Mouse (Mus musculus) midbrain, embryonic 14.5 days (tissue): Measurements from ENCODE around the gene Anks1b. TPM values are rescaled to one million over a fixed set of nuclear protein-coding genes. Genes with fewer than 3 reads are reported as not detected.

ENCODE experiments used
- ATAC-seq: fragments of 200-750 bp; cut with Nextera tagmentation; 2 replicates; pipeline ENCODE4 v1.8.0; 2017; ENCODE audit warnings: moderate number of reproducible peaks, moderate library complexity; ENCODE audit not compliant: low FRiP score, low TSS enrichment
- DNase-seq: peaks from one replicate; pipeline ENCODE4 v3.0.0-alpha.2; 2015
- H3K27ac ChIP-seq: fragments of 300-500 bp; sonication (generic); replicated peaks from 2 replicates; pipeline ENCODE4 v1.5.1; 2014; ENCODE audit warnings: mild to moderate bottlenecking, low read depth, low read length, moderate library complexity
- H3K27me3 ChIP-seq: fragments of 300-500 bp; sonication (generic); 2 replicates; pipeline ENCODE4 v1.6.1; 2014; ENCODE audit warnings: low read length, control low read depth, mixed read lengths; ENCODE audit not compliant: control insufficient read depth, insufficient read depth
- H3K36me3 ChIP-seq: fragments of 300-500 bp; sonication (generic); 2 replicates; pipeline ENCODE4 v1.6.1; 2014; ENCODE audit warnings: low read length, control low read depth; ENCODE audit not compliant: control insufficient read depth, insufficient read depth
- H3K4me1 ChIP-seq: fragments of 300-500 bp; sonication (generic); 2 replicates; pipeline ENCODE4 v1.6.1; 2014; ENCODE audit warnings: mild to moderate bottlenecking, antibody characterized with exemption, low read length, control low read depth; ENCODE audit not compliant: control insufficient read depth, insufficient read depth
- H3K4me2 ChIP-seq: fragments of 300-500 bp; sonication (generic); 2 replicates; pipeline ENCODE4 v1.6.1; 2014; ENCODE audit warnings: mild to moderate bottlenecking, low read length, moderate library complexity
- H3K4me3 ChIP-seq: fragments of 300-500 bp; sonication (generic); replicated peaks from 2 replicates; pipeline ENCODE4 v1.5.1; 2014; ENCODE audit warnings: low read depth, low read length
- H3K9ac ChIP-seq: fragments of 300-500 bp; sonication (generic); replicated peaks from 2 replicates; pipeline ENCODE4 v1.6.1; 2014; ENCODE audit warnings: mild to moderate bottlenecking, low read length, moderate library complexity
- H3K9me3 ChIP-seq: fragments of 300-500 bp; sonication (generic); 2 replicates; pipeline ENCODE4 v1.6.1; 2016; ENCODE audit warnings: low read length, control low read depth, mixed read lengths; ENCODE audit not compliant: control insufficient read depth
- WGBS: fragments of 180-500 bp; shearing (Covaris S2); extraction: QIAGEN DNeasy Blood & Tissue Kit; methylation state at CpG from one replicate; pipeline ENCODE4 v1.1.7; 2014; 5-methylcytosine and 5-hydroxymethylcytosine counted together
- polyA plus RNA-seq: library from polyadenylated mRNA; unstranded; fragments of >200 nt; fragmentation: Nextera tagmentation; extraction: Ambion mirVana; gene quantifications from 2 replicates; pipeline ENCODE4 v1.2.1, GENCODE M21; 2014

Anks1b gene
- polyA plus RNA-seq, 1 experiment from 2014 or later = 73.1 TPM

DNA sequence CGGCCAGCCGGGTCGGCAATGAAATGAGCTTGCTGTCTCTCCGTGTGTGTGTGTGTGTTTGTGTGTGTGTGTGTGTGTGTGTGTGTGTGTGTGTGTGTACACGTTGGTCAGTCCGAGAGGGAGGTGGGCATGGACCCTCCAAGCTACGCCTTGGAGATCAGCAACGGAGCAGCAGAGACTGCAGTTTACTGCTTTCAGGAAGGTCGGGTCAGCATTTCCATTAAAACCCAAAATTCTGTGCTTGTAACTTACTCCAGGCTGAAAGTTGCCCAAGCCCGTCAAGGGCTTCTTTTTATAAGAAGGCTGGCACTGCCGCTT lies 956.9 kb downstream of the Anks1b start:
- no peak overlapping the region; the same call in 1 of the 2 replicates for H3K27ac ChIP-seq
- H3K9ac ChIP-seq = peak overlapping the region; percentile 86
- H3K4me1 ChIP-seq = peaks cover 10% of the 10 kb centered on the region
- H3K36me3 ChIP-seq = no peaks in the 10 kb centered on the region
- DNase-seq (no peak), ATAC-seq (no peak)
- WGBS = under 1% methylated on average over 11 of the region's 11 CpGs
- no peaks in the 10 kb centered on the region for H3K9me3 ChIP-seq
- H3K4me2 ChIP-seq = peak overlapping the region; percentile 73
- peak overlapping the region; percentile 64 for H3K4me3 ChIP-seq
- peaks cover 24% of the 10 kb centered on the region; the same call in 1 of the 2 replicates for H3K27me3 ChIP-seq

- no peaks in the 10 kb centered on the region for H3K9me3 ChIP-seq
- peaks cover 21% of the 10 kb centered on the region; the same call in 1 of the 2 replicates for H3K27me3 ChIP-seq
- 1% methylated on average over 21 of the region's 21 CpGs for WGBS
- ATAC-seq = no peak
- DNase-seq = peak; percentile 61
- H3K4me2 ChIP-seq = peak overlapping the region; percentile 73
- H3K4me3 ChIP-seq = peak overlapping the region; percentile 64
- H3K36me3 ChIP-seq = no peaks in the 10 kb centered on the region
- H3K4me1 ChIP-seq = peaks cover 10% of the 10 kb centered on the region
- H3K9ac ChIP-seq = peak overlapping the region; percentile 86
- peak overlapping the region; percentile 14; the same call in 1 of the 2 replicates for H3K27ac ChIP-seq
These were observed 957.4 kb downstream of the Anks1b start for GRCm38 (mm10) chr10:90830591-90831287.

GRCm38 (mm10) chr10:90831288-90831626 lies 957.9 kb downstream of the Anks1b start:
- Histone ChIP-seq H3K27me3 (peaks cover 21% of the 10 kb centered on the region; the same call in 1 of the 2 replicates), H3K27ac (peak overlapping the region; percentile 14; the same call in 1 of the 2 replicates), H3K9me3 (no peaks in the 10 kb centered on the region), H3K4me2 (peak overlapping the region; percentile 73), H3K4me3 (peak overlapping the region; percentile 64), H3K9ac (peak overlapping the region; percentile 86), H3K36me3 (no peaks in the 10 kb centered on the region), H3K4me1 (peaks cover 10% of the 10 kb centered on the region)
- WGBS = 6% methylated on average over 2 of the region's 2 CpGs
- ATAC-seq (no peak), DNase-seq (peak; percentile 52)

GRCm38 (mm10) chr10:90834306-90834705 lies 961.0 kb downstream of the Anks1b start:
- ATAC-seq = no peak
- Histone ChIP-seq H3K27me3 (peaks cover 11% of the 10 kb centered on the region; the same call in 1 of the 2 replicates), H3K27ac (no peak overlapping the region), H3K4me2 (no peak overlapping the region), H3K4me1 (peaks cover 7% of the 10 kb centered on the region), H3K4me3 (no peak overlapping the region), H3K9ac (no peak overlapping the region), H3K9me3 (no peaks in the 10 kb centered on the region), H3K36me3 (no peaks in the 10 kb centered on the region)
- WGBS = 47% methylated on average over 5 of the region's 5 CpGs
- DNase-seq = no peak

GRCm38 (mm10) chr10:90835195-90835594 lies 961.9 kb downstream of the Anks1b start:
- ATAC-seq (no peak), DNase-seq (no peak)
- Histone ChIP-seq H3K27ac (no peak overlapping the region), H3K4me2 (no peak overlapping the region), H3K4me1 (peaks cover 7% of the 10 kb centered on the region), H3K9ac (no peak overlapping the region), H3K36me3 (no peaks in the 10 kb centered on the region), H3K9me3 (no peaks in the 10 kb centered on the region), H3K4me3 (no peak overlapping the region), H3K27me3 (peaks cover 11% of the 10 kb centered on the region; the same call in 1 of the 2 replicates)

GRCm38 (mm10) chr10:90839611-90840335 lies 966.5 kb downstream of the Anks1b start:
- no peak overlapping the region for H3K4me3 ChIP-seq
- ATAC-seq = no peak
- H3K9me3 ChIP-seq = peaks cover 5% of the 10 kb centered on the region; the same call in 1 of the 2 replicates
- H3K9ac ChIP-seq = no peak overlapping the region
- H3K27me3 ChIP-seq = no peaks in the 10 kb centered on the region
- H3K36me3 ChIP-seq = no peaks in the 10 kb centered on the region
- 91% methylated on average over 9 of the region's 9 CpGs for WGBS
- no peak for DNase-seq
- H3K4me2 ChIP-seq = no peak overlapping the region
- H3K27ac ChIP-seq = no peak overlapping the region
- no peaks in the 10 kb centered on the region for H3K4me1 ChIP-seq

GRCm38 (mm10) chr10:90842398-90842797 lies 969.1 kb downstream of the Anks1b start:
- H3K27ac ChIP-seq = no peak overlapping the region
- H3K9ac ChIP-seq = no peak overlapping the region
- ATAC-seq (no peak), DNase-seq (no peak)
- peaks cover 5% of the 10 kb centered on the region; the same call in 1 of the 2 replicates for H3K9me3 ChIP-seq
- no peaks in the 10 kb centered on the region for H3K4me1 ChIP-seq
- H3K27me3 ChIP-seq = no peaks in the 10 kb centered on the region
- H3K4me3 ChIP-seq = no peak overlapping the region
- no peak overlapping the region for H3K4me2 ChIP-seq
- 93% methylated on average over 2 of the region's 2 CpGs for whole genome bisulfite sequencing
- H3K36me3 ChIP-seq = no peaks in the 10 kb centered on the region

- no peak overlapping the region for H3K9ac ChIP-seq
- no peak overlapping the region for H3K4me2 ChIP-seq
- no peak overlapping the region for H3K4me3 ChIP-seq
- no peak for DNase-seq
- WGBS = 91% methylated on average over 6 of the region's 6 CpGs
- ATAC-seq = no peak
- no peaks in the 10 kb centered on the region for H3K4me1 ChIP-seq
- no peaks in the 10 kb centered on the region for H3K9me3 ChIP-seq
- H3K27ac ChIP-seq = no peak overlapping the region
- no peaks in the 10 kb centered on the region for H3K36me3 ChIP-seq
- H3K27me3 ChIP-seq = no peaks in the 10 kb centered on the region
These were observed 977.8 kb downstream of the Anks1b start for GRCm38 (mm10) chr10:90851077-90851476.

- Histone ChIP-seq H3K36me3 (no peaks in the 10 kb centered on the region), H3K9me3 (no peaks in the 10 kb centered on the region), H3K27ac (no peak overlapping the region), H3K4me3 (no peak overlapping the region), H3K4me2 (no peak overlapping the region), H3K27me3 (no peaks in the 10 kb centered on the region), H3K9ac (no peak overlapping the region), H3K4me1 (no peaks in the 10 kb centered on the region)
- no peak for ATAC-seq
- no peak for DNase-seq
- 85% methylated on average over 11 of the region's 11 CpGs for WGBS
These were observed 978.7 kb downstream of the Anks1b start for GRCm38 (mm10) chr10:90851999-90852398.
